Mouse (Mus musculus) spleen, adult 2 months (tissue): ENCODE results near the gene Zfp296.

Experiments used
- CTCF ChIP-seq: fragments of 200-500 bp; IDR thresholded peaks from 2 replicates; pipeline ENCODE4 v1.5.1; 2011; ENCODE audit warnings: mild to moderate bottlenecking, inconsistent platforms; ENCODE audit not compliant: insufficient read depth, insufficient read length, insufficient replicate concordance; ENCODE audit errors: extremely low read depth
- POLR2A ChIP-seq: fragments of 200-500 bp; IDR thresholded peaks from 2 replicates; pipeline ENCODE4 v1.6.1; 2011; ENCODE audit warnings: low read depth, low read length, inconsistent platforms

GRCm38 (mm10) chr7:19551634-19552033, 25.5 kb upstream of the Zfp296 start:
- TF ChIP-seq CTCF (no peak), POLR2A (no peak)
